Mouse (Mus musculus): ENCODE data around the gene Haghl.

DNA sequence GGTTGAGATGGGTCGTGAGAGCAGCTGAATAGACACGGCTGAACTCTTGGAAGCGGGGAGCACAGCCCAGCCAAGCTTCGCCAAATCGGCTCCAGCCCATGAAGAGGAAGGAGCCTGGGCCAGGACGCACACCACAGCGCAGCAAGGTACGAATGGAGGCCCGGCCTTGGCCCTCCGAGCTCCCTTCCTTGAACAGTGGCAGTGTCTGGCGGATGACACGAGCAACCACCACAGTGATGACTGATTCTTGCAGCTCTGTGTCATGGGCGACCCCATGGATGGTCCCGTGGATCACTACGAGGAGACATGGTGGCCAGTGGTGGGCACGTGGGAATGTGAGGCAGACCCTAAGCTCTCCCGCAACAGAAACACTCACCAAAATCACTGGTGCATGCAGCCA lies 9.5 kb upstream of the Haghl start:
- no peak for TF ChIP-seq GATA1 (IDR thresholded peaks at IDR 0.05; ENCODE audit: low read length)
- TF ChIP-seq TAL1 (IDR thresholded peaks at IDR 0.05; ENCODE audit: low read length), result no peak

Data from erythroblast, embryonic 14.5 days (primary cell).